Mouse (Mus musculus): ENCODE measurements around the gene Vwa3a.

- TF ChIP-seq MAX (IDR thresholded peaks at IDR 0.05; ENCODE audit: low read depth) (no peak), MYOD1 (IDR thresholded peaks at IDR 0.05; ENCODE audit: control insufficient read depth in 1 of 3, insufficient read length in 2 of 3, low read depth in 2 of 3) (no peak), POLR2A (IDR thresholded peaks at IDR 0.05; ENCODE audit: insufficient read length, low read depth) (no peak), E2F4 (IDR thresholded peaks at IDR 0.05; ENCODE audit: insufficient read depth) (no peak), SRF (IDR thresholded peaks at IDR 0.05; ENCODE audit: control insufficient read depth, insufficient read length, low read depth) (no peak), POLR2AphosphoS2 (IDR thresholded peaks at IDR 0.05; ENCODE audit: insufficient read length, low read depth) (no peak)
Measured at GRCm38 (mm10) chr7:120754671-120755070, 15.6 kb downstream of the Vwa3a start.

Measured in myocyte (in vitro differentiated cells).